Mouse (Mus musculus) heart, embryonic 12.5 days (tissue): ENCODE measurements around the gene Cemip. TPM values are rescaled to one million over a fixed set of nuclear protein-coding genes. Genes with fewer than 3 reads are reported as not detected.
A peak's percentile ranks its signal among the peaks of the same experiment; 100 is the strongest.

Experiments used
- ATAC-seq: fragments of 200-750 bp; cut with Nextera tagmentation; 2 replicates; pipeline ENCODE4 v1.8.0; 2017; ENCODE audit warnings: moderate TSS enrichment, moderate library complexity; ENCODE audit not compliant: insufficient number of reproducible peaks, low FRiP score
- H3K27ac ChIP-seq: fragments of 300-500 bp; sonication (generic); 2 replicates; pipeline ENCODE4 v1.5.1; 2016; ENCODE audit warnings: mild to moderate bottlenecking, moderate library complexity; ENCODE audit not compliant: poor library complexity, severe bottlenecking
- H3K27me3 ChIP-seq: fragments of 300-500 bp; sonication (generic); replicated peaks from 2 replicates; pipeline ENCODE4 v1.6.1; 2016; ENCODE audit warnings: mild to moderate bottlenecking, moderate library complexity
- H3K36me3 ChIP-seq: fragments of 300-500 bp; sonication (generic); 2 replicates; pipeline ENCODE4 v1.6.1; 2016; ENCODE audit warnings: mild to moderate bottlenecking, moderate library complexity
- H3K4me1 ChIP-seq: fragments of 300-500 bp; sonication (generic); replicated peaks from 2 replicates; pipeline ENCODE4 v1.6.1; 2016; ENCODE audit warnings: mild to moderate bottlenecking
- H3K4me2 ChIP-seq: fragments of 300-500 bp; sonication (generic); 2 replicates; pipeline ENCODE4 v1.6.1; 2016; ENCODE audit warnings: mild to moderate bottlenecking, moderate library complexity
- H3K4me3 ChIP-seq: fragments of 300-500 bp; sonication (generic); 2 replicates; pipeline ENCODE4 v1.5.1; 2016; ENCODE audit warnings: mild to moderate bottlenecking
- H3K9ac ChIP-seq: fragments of 300-500 bp; sonication (generic); 2 replicates; pipeline ENCODE4 v1.6.1; 2016; ENCODE audit warnings: mild to moderate bottlenecking, moderate library complexity
- H3K9me3 ChIP-seq: fragments of 300-500 bp; sonication (generic); replicated peaks from 2 replicates; pipeline ENCODE4 v1.6.1; 2016; ENCODE audit warnings: mild to moderate bottlenecking, moderate library complexity
- WGBS: fragments of 180-500 bp; shearing (Covaris S2); methylation state at CpG from one replicate; pipeline ENCODE4 v1.1.7; 2016; 5-methylcytosine and 5-hydroxymethylcytosine counted together
- polyA plus RNA-seq: library from polyadenylated mRNA; unstranded; fragments of >200 nt; fragmentation: Nextera tagmentation; extraction: Ambion mirVana; gene quantifications from 2 replicates; pipeline ENCODE4 v1.2.1, GENCODE M21; 2016

The Cemip gene
- polyA plus RNA-seq, 1 experiment from 2014 or later: 1.0 TPM

DNA sequence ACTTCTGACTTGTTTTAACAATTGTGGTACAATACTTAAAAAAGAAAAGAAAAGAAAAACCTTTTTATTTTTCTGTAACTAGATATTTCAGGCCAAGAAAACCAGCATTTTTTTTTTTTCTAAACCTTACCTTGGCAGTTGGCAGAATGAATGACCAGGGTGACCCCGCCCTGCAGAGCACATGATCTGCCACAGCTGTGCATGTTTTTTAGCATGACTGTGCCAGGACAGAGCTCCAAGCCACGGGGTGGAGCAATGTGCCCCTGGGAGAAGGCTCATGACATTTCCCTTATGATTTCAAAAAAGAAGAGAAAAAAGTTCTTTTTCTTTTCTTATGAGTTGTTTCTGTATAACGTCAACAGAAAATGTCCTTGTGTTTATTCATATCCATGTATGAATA is 196.9 kb downstream of the Cemip start:
- Histone ChIP-seq H3K27me3 (no peaks in the 10 kb centered on the region), H3K4me3 (no peak overlapping the region), H3K9ac (no peak overlapping the region), H3K27ac (no peak overlapping the region), H3K4me1 (peaks cover 20% of the 10 kb centered on the region), H3K36me3 (peaks cover 1% of the 10 kb centered on the region; the same call in 1 of the 2 replicates), H3K4me2 (no peak overlapping the region), H3K9me3 (no peaks in the 10 kb centered on the region)
- ATAC-seq: no peak
- 72% methylated on average over 3 of the region's 3 CpGs for WGBS

DNA sequence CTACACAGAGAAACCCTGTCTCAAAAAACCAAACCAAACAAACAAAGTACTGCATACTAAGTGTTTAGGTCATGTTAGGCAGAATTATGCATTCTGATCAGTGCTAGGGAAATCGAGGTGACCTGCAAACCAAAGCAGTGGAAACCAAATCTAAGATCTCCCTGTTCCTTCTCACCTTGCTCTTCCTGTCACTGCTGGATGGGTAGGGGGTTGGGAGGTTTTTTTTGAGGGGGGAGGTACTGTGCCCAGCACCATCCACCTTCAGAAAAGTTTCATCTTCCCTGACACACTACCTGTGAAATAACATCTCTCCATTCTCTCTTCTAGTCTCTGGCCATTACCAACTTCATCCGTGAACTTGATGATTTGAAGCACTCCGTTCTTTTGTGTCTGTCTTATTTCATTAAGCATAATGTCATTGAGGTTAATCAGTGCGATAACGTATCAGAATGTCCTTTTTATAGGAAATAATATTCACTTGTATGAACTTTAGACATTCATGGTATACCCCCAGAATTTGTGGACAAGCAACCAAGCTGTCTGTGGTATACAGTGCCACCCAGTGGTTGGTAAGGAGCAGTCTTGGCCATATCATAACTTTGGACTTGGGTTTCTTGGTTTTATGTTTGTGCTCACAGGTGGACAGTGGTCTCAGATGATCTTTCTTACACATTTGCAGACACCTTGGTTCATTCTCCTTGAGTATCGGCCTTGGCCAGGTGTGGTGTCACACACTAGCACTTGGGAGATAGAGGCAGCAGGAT is 199.8 kb downstream of the Cemip start:
- Histone ChIP-seq H3K27me3 (no peaks in the 10 kb centered on the region), H3K4me3 (no peak overlapping the region), H3K9ac (no peak overlapping the region), H3K27ac (peak overlapping the region; percentile 49; the same call in 1 of the 2 replicates), H3K4me1 (peaks cover 20% of the 10 kb centered on the region), H3K4me2 (no peak overlapping the region), H3K36me3 (peaks cover 10% of the 10 kb centered on the region), H3K9me3 (no peaks in the 10 kb centered on the region)
- 86% methylated on average over 6 of the region's 6 CpGs for WGBS
- ATAC-seq: no peak

DNA sequence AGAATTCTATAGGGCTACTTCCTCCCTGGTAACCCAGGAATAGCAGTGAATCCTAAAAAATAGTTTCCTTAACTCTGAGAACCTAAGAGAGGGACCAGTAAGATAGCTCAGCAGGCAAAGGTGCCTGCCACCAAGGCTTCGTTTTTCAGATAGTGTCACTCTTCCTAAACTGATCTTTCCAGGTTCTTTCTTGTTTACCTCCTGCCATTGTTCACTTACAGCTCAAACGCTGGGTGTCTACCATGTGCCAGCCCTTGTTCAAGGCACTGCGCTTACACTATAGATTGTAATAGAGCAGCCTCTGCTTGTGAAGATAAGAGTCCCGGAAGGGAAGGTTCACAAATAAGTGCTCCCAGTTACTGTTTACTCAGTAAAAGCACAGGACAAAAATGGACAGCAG is 200.5 kb downstream of the Cemip start:
- peak overlapping the region; percentile 49 for H3K27ac ChIP-seq

DNA sequence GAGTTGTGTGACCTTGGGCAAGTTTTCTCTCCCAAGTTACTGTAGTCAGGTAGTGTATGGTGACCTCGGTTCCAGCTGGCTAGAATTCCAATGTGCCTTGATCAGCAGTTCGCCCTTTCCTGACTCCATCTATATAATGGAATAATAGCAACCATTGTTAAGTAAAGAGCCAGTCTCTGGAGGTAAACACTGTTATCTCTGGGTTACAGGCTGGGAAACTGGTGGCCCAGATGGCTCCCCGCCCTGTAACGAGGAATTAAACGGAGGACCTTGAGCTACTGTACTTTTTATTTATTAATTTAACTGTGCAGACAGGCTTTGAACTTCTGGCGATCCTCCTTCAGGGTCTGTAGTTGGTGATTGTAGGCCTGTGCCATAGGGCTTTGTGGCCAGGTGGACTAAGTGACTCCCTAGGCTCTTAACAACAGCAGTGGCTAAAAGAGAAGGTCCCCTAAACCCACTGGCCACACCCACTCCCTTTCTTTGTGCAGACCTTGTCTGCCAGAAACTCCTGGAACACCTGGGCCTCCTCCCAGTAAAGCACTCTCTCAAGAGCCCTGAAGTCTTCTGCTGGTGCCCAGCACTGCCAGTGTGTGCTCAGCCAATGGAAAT is 201.3 kb downstream of the Cemip start:
- ATAC-seq: peak; percentile 7; the same call in 1 of the 2 replicates
- WGBS: 27% methylated on average over 6 of the region's 6 CpGs
- peaks cover 33% of the 10 kb centered on the region for H3K4me1 ChIP-seq

More for the DNA sequence above, 200.5 kb downstream of the Cemip start:
- peak overlapping the region; percentile 5; the same call in 1 of the 2 replicates for H3K4me2 ChIP-seq
- H3K27me3 ChIP-seq: no peaks in the 10 kb centered on the region
- H3K4me3 ChIP-seq: no peak overlapping the region
- peaks cover 10% of the 10 kb centered on the region for H3K36me3 ChIP-seq
- ATAC-seq: no peak
- peaks cover 26% of the 10 kb centered on the region for H3K4me1 ChIP-seq
- no peak overlapping the region for H3K9ac ChIP-seq
- no peaks in the 10 kb centered on the region for H3K9me3 ChIP-seq
- WGBS: 50% methylated on average over 4 of the region's 4 CpGs

DNA sequence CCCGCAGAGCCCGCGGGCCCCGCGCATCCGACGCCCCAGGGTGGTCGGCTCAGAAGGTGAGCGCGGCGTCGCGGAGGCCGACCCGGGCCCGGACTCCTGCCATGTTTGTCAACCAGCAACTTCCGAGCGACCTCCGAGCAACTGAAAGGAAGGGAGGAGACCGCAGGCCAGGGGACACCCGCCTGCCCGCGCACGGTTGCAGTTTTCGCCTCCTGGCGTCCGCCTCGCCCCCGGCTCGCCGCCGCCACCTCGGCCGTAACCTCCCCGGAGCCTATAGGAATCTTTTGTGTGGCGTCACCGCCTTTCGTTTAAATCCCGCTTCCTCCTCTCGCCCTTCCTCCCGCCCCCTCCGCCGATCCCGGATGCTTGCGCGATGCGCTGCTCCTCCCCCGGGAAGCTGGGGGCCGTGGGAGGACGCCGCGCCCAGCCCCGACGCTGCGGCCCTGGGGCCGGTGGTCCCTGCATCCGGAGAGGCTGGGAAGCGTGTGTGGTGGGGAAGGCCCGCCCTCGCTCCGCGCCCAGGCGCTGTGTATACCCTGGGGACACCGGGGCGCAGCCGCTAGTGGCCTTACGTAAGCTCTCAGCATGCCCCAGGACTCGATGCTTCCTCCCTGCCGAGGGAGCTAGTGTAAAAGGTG is 202.2 kb downstream of the Cemip start, which contains the start of the genes Tlnrd1 and Mesd:
Gene Tlnrd1 (minus strand): TSS at position 285 of the 638 bp plus-strand sequence.
Gene Mesd (plus strand): TSS at position 446 of the 638 bp plus-strand sequence.
- peaks cover 10% of the 10 kb centered on the region for H3K36me3 ChIP-seq
- H3K4me3 ChIP-seq: peak within 1 kb of the TSS; percentile 69
- H3K27ac ChIP-seq: peak within 1 kb of the TSS; percentile 98
- peak within 1 kb of the TSS; percentile 91 for H3K4me2 ChIP-seq
- H3K9me3 ChIP-seq: no peaks in the 10 kb centered on the region
- H3K4me1 ChIP-seq: peaks cover 39% of the 10 kb centered on the region
- under 1% methylated on average over 69 of the region's 69 CpGs for WGBS
- peak; percentile 81 for ATAC-seq
- peak within 1 kb of the TSS; percentile 91 for H3K9ac ChIP-seq
- no peaks in the 10 kb centered on the region for H3K27me3 ChIP-seq

More for the DNA sequence above, 201.3 kb downstream of the Cemip start:
- Histone ChIP-seq H3K27ac (peak overlapping the region; percentile 98), H3K36me3 (peaks cover 10% of the 10 kb centered on the region), H3K9ac (peak overlapping the region; percentile 91), H3K9me3 (no peaks in the 10 kb centered on the region), H3K4me2 (peak overlapping the region; percentile 91), H3K4me3 (peak overlapping the region; percentile 69), H3K27me3 (no peaks in the 10 kb centered on the region)

DNA sequence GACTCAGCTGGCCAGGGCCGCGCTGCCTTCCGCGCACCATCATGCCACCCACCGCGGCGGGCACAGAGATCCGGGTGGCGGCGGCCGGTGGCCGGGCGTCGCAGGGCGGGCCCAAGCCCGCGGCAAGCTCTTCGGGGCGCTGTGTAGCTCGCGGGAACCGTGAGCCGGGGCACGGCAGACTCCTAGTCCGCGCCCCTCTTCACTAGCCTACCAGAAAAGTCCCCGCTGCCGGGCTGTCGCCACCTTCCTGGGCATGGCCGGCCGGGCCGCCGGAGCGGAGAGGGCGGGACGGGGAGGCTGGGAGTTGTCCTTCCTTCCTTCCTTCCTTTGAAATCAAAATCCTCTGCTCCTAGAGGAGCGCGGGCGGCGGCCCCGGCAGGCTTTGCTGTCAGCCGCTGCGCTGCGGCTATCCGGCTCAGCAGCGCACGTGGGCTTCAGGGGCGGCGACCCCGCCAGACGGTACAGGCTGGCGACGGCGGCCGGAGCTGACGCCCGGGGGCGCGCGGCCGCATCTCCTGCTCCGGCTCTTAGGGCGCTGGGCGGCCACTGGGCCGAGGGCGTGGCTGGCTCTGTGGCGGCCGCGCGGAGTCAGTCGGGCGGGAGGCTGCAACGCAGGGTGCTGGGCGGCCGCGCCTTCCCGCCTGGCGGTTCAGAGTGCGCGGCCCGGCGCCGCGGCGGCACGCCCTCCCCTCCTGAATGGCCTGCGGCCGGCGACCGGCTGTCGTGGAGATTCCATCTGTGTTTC is 202.9 kb downstream of the Cemip start:
- WGBS: under 1% methylated on average over 75 of the region's 91 CpGs

More for the DNA sequence above, 202.9 kb downstream of the Cemip start:
- ATAC-seq: peak; percentile 85
- Histone ChIP-seq H3K4me1 (peaks cover 46% of the 10 kb centered on the region), H3K4me2 (peak overlapping the region; percentile 91), H3K27ac (peak overlapping the region; percentile 98), H3K27me3 (no peaks in the 10 kb centered on the region), H3K4me3 (peak overlapping the region; percentile 69), H3K36me3 (peaks cover 10% of the 10 kb centered on the region), H3K9ac (peak overlapping the region; percentile 91), H3K9me3 (no peaks in the 10 kb centered on the region)

Other genes starting within 250 kb of the Cemip start
- 21.2 and 22.6 TPM in 2 replicates for gene Tlnrd1, start 202.2 kb downstream of the Cemip start, polyA plus RNA-seq
- 101 and 107 TPM in 2 replicates for gene Mesd, start 202.0 kb downstream of the Cemip start, polyA plus RNA-seq
- 69.5 and 77.4 TPM in 2 replicates for gene Abhd17c, start 65.4 kb upstream of the Cemip start, polyA plus RNA-seq